Mouse (Mus musculus) ES-E14 (cell line): ENCODE results near the gene Cox6b1. TPM values are rescaled to one million over a fixed set of nuclear protein-coding genes. Genes with fewer than 3 reads are reported as not detected.

Source experiments
- DNase-seq: peaks from one replicate; pipeline ENCODE4 v3.0.0-alpha.2; 2013; ENCODE audit warnings: low read depth, low spot score
- H3K27ac ChIP-seq: 2 replicates; pipeline ENCODE4 v1.5.1; 2012; ENCODE audit warnings: low read depth, mild to moderate bottlenecking, low read length, moderate library complexity, mixed read lengths; ENCODE audit not compliant: poor library complexity, insufficient read depth, severe bottlenecking
- H3K36me3 ChIP-seq: 2 replicates; pipeline ENCODE4 v1.6.1; 2012; ENCODE audit warnings: mild to moderate bottlenecking, low read length, moderate library complexity, mixed read lengths; ENCODE audit not compliant: control insufficient read depth, poor library complexity, insufficient read depth, severe bottlenecking
- H3K4me1 ChIP-seq, 2 experiments: fragments of 150-350 bp in 1 of 2; sonication (generic) in 1 of 2; 2 replicates each; pipeline ENCODE4 v1.6.1; 2012; ENCODE audit warnings: low read length in 2 of 2, mild to moderate bottlenecking in 1 of 2, mixed read lengths in 1 of 2; ENCODE audit not compliant: control insufficient read depth in 2 of 2, insufficient read depth in 2 of 2, poor library complexity in 1 of 2
- H3K4me3 ChIP-seq, 2 experiments: fragments of 150-350 bp in 1 of 2; sonication (generic) in 1 of 2; 2 replicates each; pipeline ENCODE4 v1.5.1; 2012; ENCODE audit warnings: low read length in 2 of 2, low read depth in 1 of 2, mild to moderate bottlenecking in 1 of 2, mixed read lengths in 1 of 2; ENCODE audit not compliant: insufficient read depth in 1 of 2, poor library complexity in 1 of 2, severe bottlenecking in 1 of 2
- H3K9ac ChIP-seq: 2 replicates; pipeline ENCODE4 v1.6.1; 2012; ENCODE audit warnings: low read depth, mild to moderate bottlenecking, low read length, mixed read lengths; ENCODE audit not compliant: poor library complexity, insufficient read depth, severe bottlenecking
- H3K9me3 ChIP-seq: fragments of 150-350 bp; sonication (generic); 2 replicates; pipeline ENCODE4 v1.6.1; 2012; ENCODE audit warnings: low read depth, mild to moderate bottlenecking, low read length; ENCODE audit not compliant: control insufficient read depth, insufficient read depth
- CHD2 ChIP-seq: IDR thresholded peaks from 2 replicates; pipeline ENCODE4 v1.6.1; 2014; ENCODE audit warnings: mild to moderate bottlenecking, low read depth, low read length, inconsistent platforms
- HCFC1 ChIP-seq: IDR thresholded peaks from 2 replicates; pipeline ENCODE4 v1.6.1; 2012; ENCODE audit warnings: low read length, inconsistent platforms, borderline replicate concordance; ENCODE audit not compliant: insufficient read depth
- MAFK ChIP-seq: IDR thresholded peaks from 2 replicates; pipeline ENCODE4 v1.6.1; 2014; ENCODE audit warnings: mild to moderate bottlenecking, low read depth, low read length, inconsistent platforms; ENCODE audit not compliant: insufficient read depth
- ZC3H11A ChIP-seq: IDR thresholded peaks from 2 replicates; pipeline ENCODE4 v1.6.1; 2012; ENCODE audit warnings: low read depth, mild to moderate bottlenecking, inconsistent platforms, low read length, borderline replicate concordance
- ZNF384 ChIP-seq: IDR thresholded peaks from 2 replicates; pipeline ENCODE4 v1.6.1; 2012; ENCODE audit warnings: low read depth, low read length, inconsistent platforms
- in situ Hi-C, 2 experiments: fragments of 600-800 bp; cut with MboI; formaldehyde crosslinking; loops; one replicate each; pipeline ENCODE4 v1.15.1; 2025; ENCODE audit warnings: low sequenced_read_pairs in 2 of 2, inconsistent platforms in 1 of 2; ENCODE audit not compliant: unreplicated experiment in 2 of 2
- total RNA-seq: library from RNA; depleted of rRNA; stranded (reverse); fragments of 300-350 nt; gene quantifications from 2 replicates; pipeline ENCODE4 v1.2.3, GENCODE M21; 2012

Cox6b1 gene
- total RNA-seq, 1 experiment = 478 TPM

- H3K9ac ChIP-seq = no peak overlapping the region
- no peak overlapping the region for H3K4me3 ChIP-seq
- in situ Hi-C loops = no loop called here
- no peak overlapping the region; the same call in 1 of the 2 replicates for H3K27ac ChIP-seq
- peak; percentile 72; the same call in 1 of the 2 replicates for TF ChIP-seq ZC3H11A
- no peak for TF ChIP-seq MAFK
- TF ChIP-seq HCFC1 = no peak
- peaks cover 2 to 31% of the 10 kb centered on the region in 2 experiments for H3K4me1 ChIP-seq
- H3K36me3 ChIP-seq = no peaks in the 10 kb centered on the region
- H3K9me3 ChIP-seq = no peaks in the 10 kb centered on the region
- DNase-seq = peak; percentile 94
Measured at GRCm38 (mm10) chr7:30607706-30608309, 18.1 kb downstream of the Cox6b1 start.

- in situ Hi-C loops = no loop called here
- H3K9me3 ChIP-seq = no peaks in the 10 kb centered on the region
- TF ChIP-seq ZC3H11A (no peak), MAFK (no peak), CHD2 (no peak), HCFC1 (no peak), ZNF384 (no peak)
- no peaks in the 10 kb centered on the region for H3K36me3 ChIP-seq
- H3K4me1 ChIP-seq = peaks cover 8 to 36% of the 10 kb centered on the region in 2 experiments
- no peak overlapping the region for H3K27ac ChIP-seq
- no peak for DNase-seq
- no peak overlapping the region for H3K4me3 ChIP-seq
- H3K9ac ChIP-seq = no peak overlapping the region; the same call in 1 of the 2 replicates
Measured at GRCm38 (mm10) chr7:30604944-30605343, 21.0 kb downstream of the Cox6b1 start.

DNA sequence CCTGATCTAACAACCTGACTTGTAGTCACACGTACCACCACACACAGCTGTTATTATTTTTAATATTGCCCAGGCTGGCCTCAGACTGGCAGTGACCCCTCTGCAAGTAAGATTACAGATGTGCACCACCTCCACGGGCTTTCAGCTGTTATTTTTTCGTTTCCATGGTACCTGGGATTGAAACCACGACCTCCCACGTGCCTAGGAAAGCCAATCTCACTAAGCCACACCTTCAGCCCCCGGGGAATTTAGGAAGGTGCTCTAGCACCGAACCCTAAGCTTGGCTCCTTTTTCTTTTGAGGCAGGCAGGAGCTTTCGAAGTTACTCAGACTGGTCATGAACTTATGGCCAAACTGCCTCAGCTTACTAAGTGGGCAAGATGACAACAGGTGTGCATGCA, 21.5 kb downstream of the Cox6b1 start:
- DNase-seq = no peak
- Histone ChIP-seq H3K27ac (no peak overlapping the region; the same call in 1 of the 2 replicates), H3K36me3 (no peaks in the 10 kb centered on the region), H3K4me1 (peaks cover 8 to 35% of the 10 kb centered on the region in 2 experiments), H3K9me3 (no peaks in the 10 kb centered on the region), H3K9ac (no peak overlapping the region; the same call in 1 of the 2 replicates), H3K4me3 (no peak overlapping the region)
- TF ChIP-seq HCFC1 (no peak), CHD2 (no peak), MAFK (no peak), ZC3H11A (no peak), ZNF384 (no peak)
- in situ Hi-C loops = no loop called here

DNA sequence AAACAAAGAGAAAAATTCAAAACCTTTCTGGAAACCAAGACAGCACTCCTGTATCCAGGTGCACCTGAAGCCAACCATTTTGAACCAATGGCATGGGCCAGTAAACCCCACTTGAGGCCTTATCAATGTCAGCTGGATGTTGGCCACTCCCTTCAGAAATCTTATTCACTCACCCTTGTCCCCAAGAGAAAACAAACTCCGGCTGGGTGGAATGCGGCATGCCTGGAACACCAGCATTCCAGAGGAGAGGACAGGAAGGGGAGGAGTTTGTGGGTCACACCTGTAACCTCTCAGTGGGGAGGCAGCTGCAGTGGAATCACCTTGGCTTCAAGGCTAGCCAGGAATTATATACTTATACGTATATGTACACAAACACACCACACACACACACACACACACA, 23.4 kb downstream of the Cox6b1 start:
- in situ Hi-C loops = no loop called here
- peak; percentile 72 for DNase-seq

More for the DNA sequence above, 23.4 kb downstream of the Cox6b1 start:
- Histone ChIP-seq H3K4me3 (no peak overlapping the region), H3K27ac (peak overlapping the region; percentile 76), H3K36me3 (no peaks in the 10 kb centered on the region), H3K4me1 (peaks cover 8 to 27% of the 10 kb centered on the region in 2 experiments), H3K9ac (no peak overlapping the region), H3K9me3 (no peaks in the 10 kb centered on the region)
- TF ChIP-seq CHD2 (0 out of 2 replicates have a peak, but pooled peaks have one; percentile 29), HCFC1 (0 out of 2 replicates have a peak, but pooled peaks have one; percentile 27), ZC3H11A (no peak), MAFK (no peak)
